Mouse (Mus musculus) bone marrow macrophage, adult 2 months (primary cell): ENCODE results near the gene Fam131b.

Experiments used
- CTCF ChIP-seq: IDR thresholded peaks from 2 replicates; pipeline ENCODE4 v1.5.1; 2012; ENCODE audit warnings: low read depth, mild to moderate bottlenecking, low read length, moderate library complexity
- POLR2A ChIP-seq: IDR thresholded peaks from 2 replicates; pipeline ENCODE4 v1.6.1; 2012; ENCODE audit warnings: mild to moderate bottlenecking, low read depth, low read length, borderline replicate concordance

- TF ChIP-seq POLR2A (no peak), CTCF (no peak)
These were observed 24.0 kb upstream of the Fam131b start for GRCm38 (mm10) chr6:42348281-42349005.
